13 mouse cellular contexts compared by ENCODE assay signal in the genomic region with DNA sequence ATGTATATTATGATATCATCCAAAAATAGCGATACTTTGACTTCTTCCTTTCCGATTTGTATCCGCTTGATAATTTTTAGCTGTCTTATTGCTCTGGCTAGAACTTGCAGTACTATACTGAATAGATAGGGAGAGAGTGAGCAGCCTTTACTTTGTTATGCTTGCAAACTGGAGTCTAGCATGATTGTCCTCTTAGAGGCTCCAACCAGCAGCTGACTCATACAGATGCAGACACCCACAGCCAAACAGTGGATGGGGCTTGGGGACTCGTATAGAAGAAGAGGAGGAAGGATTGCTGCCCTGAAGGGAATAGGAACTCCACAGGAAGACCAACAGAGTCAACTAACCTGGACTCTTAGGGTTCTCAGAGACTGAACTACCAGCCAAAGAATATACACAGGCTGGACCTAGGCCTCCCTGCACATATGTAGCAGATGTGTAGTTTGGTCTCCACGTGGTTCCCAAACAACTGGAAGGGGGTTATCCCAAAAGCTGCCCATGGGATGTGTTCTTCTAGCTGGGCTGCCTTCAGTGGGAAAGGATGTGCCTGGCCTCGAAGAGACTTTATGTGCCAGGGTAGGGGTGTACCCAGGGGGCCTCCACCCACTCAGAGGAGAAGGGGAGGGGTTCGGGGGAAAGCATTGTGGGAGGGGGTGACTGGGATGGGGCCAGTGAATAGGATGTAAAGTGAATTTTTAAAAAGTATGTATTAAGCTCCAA. TPM values are rescaled to one million over a fixed set of nuclear protein-coding genes. Genes with fewer than 3 reads are reported as not detected.
DNase-seq lines count a peak whose midpoint lies in the region; ATAC-seq and TF ChIP-seq lines count a peak whose summit lies in the region.
"Had no signal": no experiment of that assay in that cellular context is flagged by ENCODE, and none has a peak within 500 bp of the region (broad histone marks: within the 10 kb centered on the region; RNA-seq: fewer than 3 reads in every experiment).

No protein-coding gene starts in this region.

- peak overlapping the region; percentile 83 for H3K27ac ChIP-seq in heart, adult 2 months
- H3K27ac ChIP-seq in lung, embryonic 15.5 days, result 0 out of 2 replicates have a peak overlapping the region, but pooled peaks have one; percentile 5
- H3K27ac ChIP-seq in macrophage, result no peak overlapping the region
- H3K27ac ChIP-seq: hindbrain, embryonic 10.5 days had no signal

- WGBS in heart, adult 2 months, result 48% methylated on average over 7 of the region's 7 CpGs
- 76% methylated on average over 7 of the region's 7 CpGs for WGBS in lung, embryonic 15.5 days
- 75% methylated on average over 7 of the region's 7 CpGs for WGBS in macrophage (ENCODE audit: missing documents)

- no peaks in the 10 kb centered on the region for H3K36me3 ChIP-seq in heart, adult 2 months (ENCODE audit: control insufficient read depth, insufficient read depth, low read length)
- no peaks in the 10 kb centered on the region for H3K36me3 ChIP-seq in lung, embryonic 15.5 days
- 0 out of 2 replicates have a peak, but pooled peaks cover 6% of the 10 kb centered on the region for H3K36me3 ChIP-seq in macrophage (ENCODE audit: inconsistent target)
- H3K36me3 ChIP-seq: G1E; hindbrain, embryonic 10.5 days had no signal

- H3K4me2 ChIP-seq in lung, embryonic 15.5 days, result 0 out of 2 replicates have a peak overlapping the region, but pooled peaks have one; percentile 94

- intact Hi-C loops in heart, adult 2 months (cut with DNase I), result loop anchor here (5.0 kb wide), 1 partner anchor 45 kb away; no protein-coding TSS in a partner anchor
- intact Hi-C loops in heart, postnatal 14 days (cut with DNase I), result no loop called here

- peaks cover 3% of the 10 kb centered on the region for H3K4me1 ChIP-seq in heart, adult 2 months (ENCODE audit: control insufficient read depth, insufficient read depth, low read length)
- H3K4me1 ChIP-seq in lung, embryonic 15.5 days, result peaks cover 18% of the 10 kb centered on the region

- ATAC-seq in lung, embryonic 15.5 days (ENCODE audit: borderline replicate concordance, extremely low read depth, low FRiP score, low TSS enrichment), result no peak

- H3K9me3 ChIP-seq in lung, embryonic 15.5 days, result no peaks in the 10 kb centered on the region
- H3K9me3 ChIP-seq: G1E; hindbrain, embryonic 10.5 days; megakaryocyte, embryonic 14.5 days had no signal

- no peak overlapping the region for H3K9ac ChIP-seq in heart, adult 2 months (ENCODE audit: low read depth, low read length)
- H3K9ac ChIP-seq in lung, embryonic 15.5 days, result no peak overlapping the region

- peak; percentile 33 for TF ChIP-seq CTCF in heart, adult 2 months (IDR thresholded peaks at IDR 0.05)

- no peaks in the 10 kb centered on the region; the same call in 1 of the 2 replicates for H3K79me2 ChIP-seq in heart, adult 2 months (replicated peaks; ENCODE audit: control insufficient read depth, insufficient read depth, low read length)
- peaks cover 47% of the 10 kb centered on the region for H3K79me2 ChIP-seq in macrophage (ENCODE audit: inconsistent target)

- DNase-seq in heart, adult 2 months, result no peak
- DNase-seq in heart, postnatal 14 days, result no peak
- DNase-seq in lung, postnatal 4 days, result no peak
- DNase-seq in R1 (ENCODE audit: low read depth, low spot score), result peak; percentile 1
- DNase-seq in urinary bladder, postnatal 10 days (ENCODE audit: low spot score), result no peak
- DNase-seq in right cerebral cortex, adult 18-20 months, result no peak
- DNase-seq: embryo, embryonic 11 days; kidney, adult 8-10 months had no signal

- H3K4me3 ChIP-seq in heart, adult 2 months, result peak overlapping the region; percentile 67; the same call in 1 of the 2 replicates
- no peak overlapping the region for H3K4me3 ChIP-seq in lung, embryonic 15.5 days
- H3K4me3 ChIP-seq in macrophage (ENCODE audit: inconsistent target), result peak overlapping the region; percentile 76; the same call in 1 of the 2 replicates

- TF ChIP-seq EP300 in heart, adult 2 months (IDR thresholded peaks at IDR 0.05; ENCODE audit: insufficient read depth, low read depth, low read length), result no peak

- no peaks in the 10 kb centered on the region for H3K27me3 ChIP-seq in heart, adult 2 months (ENCODE audit: control insufficient read depth, insufficient read depth, low read length)
- peaks cover 20% of the 10 kb centered on the region; the same call in 1 of the 2 replicates for H3K27me3 ChIP-seq in lung, embryonic 15.5 days

- no peak for TF ChIP-seq POLR2A in heart, adult 2 months (IDR thresholded peaks at IDR 0.05; ENCODE audit: insufficient read depth, low read depth, low read length)

RNA-seq across cellular contexts. Expression of a gene that starts 1.8 kb away (rescaled TPM):
- total RNA-seq in heart, adult 2 months (2021), result 10 to 100 TPM; 13.3 to 14.9 TPM
- 6.2 and 10.1 TPM in 2 replicates for polyA plus RNA-seq in heart, adult 2 months (2012; rRNA removed)
- 10 to 100 TPM; 25.1 to 28.4 TPM for total RNA-seq in heart, postnatal 14 days (2021)
- polyA plus RNA-seq in lung, embryonic 15.5 days (2015; fragmentation: Nextera tagmentation; extraction: Ambion mirVana), result 10.4 and 11.4 TPM in 2 replicates
- 100 to 1,000 TPM in 4 of 26 experiments, 10 to 100 TPM in 17, 1 to 10 TPM in 5; 6.3 to 361 (median 16.6) TPM for total RNA-seq in macrophage (2018; cell fraction: chromatin; rRNA removed)
- 10 to 100 TPM in 24 of 26 experiments, 1 to 10 TPM in 2; 8.8 to 90.4 (median 14.9) TPM for total RNA-seq in macrophage (2018; cell fraction: cytosol; rRNA removed)
- 100 to 1,000 TPM in 3 of 26 experiments, 10 to 100 TPM in 23; 10.1 to 213 (median 22.3) TPM for total RNA-seq in macrophage (2018; cell fraction: nucleus; rRNA removed)
- polyA plus RNA-seq in macrophage (2018), result 9.5 to 18.4 TPM (median 10.7 TPM) in 3 replicates
- polyA plus RNA-seq: G1E had no signal
